Mouse (Mus musculus) activated CD4-positive, CD25-positive, alpha-beta regulatory T cell (primary cell): ENCODE results near the gene Ssx2ip. TPM values are rescaled to one million over a fixed set of nuclear protein-coding genes. Genes with fewer than 3 reads are reported as not detected.

ENCODE experiments used
- polyA plus RNA-seq, 2 experiments: library from polyadenylated mRNA; unstranded; fragments of 100-300 nt; shearing (Covaris generic); gene quantifications; one replicate each; pipeline ENCODE4 v1.2.1; 2017

The Ssx2ip gene
- 1 to 10 TPM; 2.6 to 3.2 TPM for polyA plus RNA-seq

DNA sequence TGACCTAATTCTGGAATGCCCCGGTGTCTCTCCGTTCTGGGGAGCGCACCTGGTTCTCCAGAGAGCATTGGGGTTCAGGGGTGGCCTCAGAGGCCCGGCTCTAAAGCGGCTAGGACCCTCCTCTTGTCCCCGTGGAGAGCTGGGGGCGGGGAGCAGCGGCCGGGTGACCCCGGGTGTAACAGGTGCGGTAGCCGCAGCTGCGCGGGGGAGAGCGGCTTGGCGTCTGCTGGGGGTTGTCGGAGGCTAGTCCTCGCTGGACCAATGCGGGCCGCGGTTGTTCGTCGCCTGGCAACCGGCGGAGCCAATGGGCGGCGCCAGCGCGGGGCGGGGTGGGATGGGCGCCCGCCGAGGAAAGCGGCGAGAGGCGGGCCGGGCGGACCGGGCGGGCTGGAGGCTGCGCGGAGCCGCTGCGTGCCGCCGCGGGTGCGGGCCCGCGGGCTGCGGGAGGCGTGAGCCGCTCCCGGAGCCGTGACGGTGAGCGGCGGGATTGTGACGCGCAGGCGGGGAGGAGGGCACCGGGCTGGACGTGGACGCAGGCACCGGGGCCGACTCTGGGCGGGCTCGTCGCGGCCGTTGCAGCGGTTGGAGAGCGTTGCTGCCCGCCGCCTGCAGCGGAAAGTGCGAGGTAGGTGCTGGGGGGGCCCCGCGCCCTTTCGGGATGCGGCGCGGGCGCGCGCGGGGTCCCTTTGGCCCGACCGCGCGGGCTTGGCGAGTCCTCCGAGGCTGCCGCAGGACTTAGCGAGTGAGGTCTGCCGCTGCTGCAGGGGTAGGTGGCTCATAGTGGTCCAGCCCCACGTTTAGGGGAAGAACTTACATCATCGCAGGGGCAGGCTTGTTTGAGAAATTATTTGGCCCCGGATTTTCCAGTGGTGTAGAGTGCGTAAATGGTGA is at the start of gene Ssx2ip:
Gene Ssx2ip, plus strand, starts transcription at position 332 of the 891 bp plus-strand sequence.

DNA sequence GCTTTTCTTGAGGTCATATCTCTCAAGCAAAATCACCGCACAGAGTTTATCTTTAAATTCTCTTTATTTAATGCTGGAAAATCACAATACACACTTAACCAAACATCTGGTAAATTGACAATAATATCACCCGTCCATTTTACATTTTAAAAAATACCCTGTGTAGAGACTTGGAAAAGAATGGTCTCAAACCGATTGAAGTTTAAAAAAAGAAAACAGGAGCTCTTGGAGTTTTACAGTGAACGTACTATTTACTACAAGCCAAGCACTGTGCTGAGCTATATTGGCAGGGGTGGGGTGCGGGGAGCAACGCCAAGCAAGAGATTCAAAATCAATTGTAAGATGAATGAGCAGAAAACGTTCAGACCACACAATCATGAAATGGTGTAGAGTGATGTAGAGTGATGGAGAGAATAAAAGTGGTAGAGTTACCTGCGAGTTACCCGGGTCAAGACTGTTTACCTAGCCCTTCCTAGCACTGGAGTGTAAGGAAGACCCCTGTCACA is 45.4 kb downstream of the Ssx2ip start, which contains the start of gene Ctbs:
Gene Ctbs, plus strand, starts transcription at position 51 of the 506 bp plus-strand sequence.

Other genes starting within 250 kb of the Ssx2ip start
- 1 to 10 TPM in 1 of 2 experiments, not detected in 1; 2.5 TPM for gene Lpar3, start 183.7 kb upstream of the Ssx2ip start, polyA plus RNA-seq
- gene Ctbs, start 45.2 kb downstream of the Ssx2ip start, polyA plus RNA-seq: 1 to 10 TPM; 9.0 to 9.3 TPM
- gene Spata1, start 95.1 kb downstream of the Ssx2ip start, polyA plus RNA-seq: 1 to 10 TPM; 7.1 to 9.2 TPM
- 100 to 1,000 TPM; 436 to 441 TPM for gene Gng5, start 95.2 kb downstream of the Ssx2ip start, polyA plus RNA-seq
- gene Rpf1, start 116.8 kb downstream of the Ssx2ip start, polyA plus RNA-seq: 10 to 100 TPM; 60.1 to 84.2 TPM
- gene Uox, start 165.8 kb downstream of the Ssx2ip start, polyA plus RNA-seq: under 1 TPM in 1 of 2 experiments, not detected in 1; 0.44 TPM
- not detected for gene Dnase2b, start 211.0 kb downstream of the Ssx2ip start, polyA plus RNA-seq
- under 1 TPM in 1 of 2 experiments, not detected in 1; 0.79 TPM for gene 4930503B20Rik, start 246.7 kb downstream of the Ssx2ip start, polyA plus RNA-seq